Mouse (Mus musculus) inflammation-experienced regulatory T-cells, adult 6 months (primary cell): Measurements from ENCODE around the gene Hoxd1. TPM values are rescaled to one million over a fixed set of nuclear protein-coding genes. Genes with fewer than 3 reads are reported as not detected.

Experiments used
- ATAC-seq: one replicate; pipeline ENCODE4 v1.8.0; 2017
- polyA plus RNA-seq, 3 experiments: library from polyadenylated mRNA; unstranded; fragments of 100-300 nt; shearing (Covaris generic); gene quantifications; one replicate each; pipeline ENCODE4 v1.2.1; 2017

Hoxd1 gene
- polyA plus RNA-seq, 3 experiments from 2014 or later: not detected

GRCm38 (mm10) chr2:74733317-74733661 is 29.5 kb upstream of the Hoxd1 start:
- ATAC-seq: no peak

GRCm38 (mm10) chr2:74733765-74734164 is 29.0 kb upstream of the Hoxd1 start:
- ATAC-seq: no peak

- no peak for ATAC-seq
Measured at GRCm38 (mm10) chr2:74734451-74734850, 28.3 kb upstream of the Hoxd1 start.

- ATAC-seq: no peak
Measured at GRCm38 (mm10) chr2:74734996-74735811, 27.6 kb upstream of the Hoxd1 start.

- no peak for ATAC-seq
Measured at GRCm38 (mm10) chr2:74735851-74736687, 26.7 kb upstream of the Hoxd1 start.

GRCm38 (mm10) chr2:74736688-74737577 is 25.8 kb upstream of the Hoxd1 start:
- no peak for ATAC-seq

GRCm38 (mm10) chr2:74737578-74738070 is 25.2 kb upstream of the Hoxd1 start:
- no peak for ATAC-seq

GRCm38 (mm10) chr2:74738623-74739475 is 23.9 kb upstream of the Hoxd1 start:
- no peak for ATAC-seq

GRCm38 (mm10) chr2:74739476-74739800 is 23.3 kb upstream of the Hoxd1 start:
- no peak for ATAC-seq

- ATAC-seq: no peak
Measured at GRCm38 (mm10) chr2:74739869-74740268, 22.9 kb upstream of the Hoxd1 start.

- no peak for ATAC-seq
Measured at GRCm38 (mm10) chr2:74740311-74741091, 22.3 kb upstream of the Hoxd1 start.

GRCm38 (mm10) chr2:74741252-74741978 is 21.4 kb upstream of the Hoxd1 start:
- ATAC-seq: no peak

GRCm38 (mm10) chr2:74741979-74742277 is 20.9 kb upstream of the Hoxd1 start:
- ATAC-seq: no peak

- no peak for ATAC-seq
Measured at GRCm38 (mm10) chr2:74745540-74746297, 17.1 kb upstream of the Hoxd1 start.

GRCm38 (mm10) chr2:74746298-74746921 is 16.4 kb upstream of the Hoxd1 start:
- ATAC-seq: no peak

- ATAC-seq: no peak
Measured at GRCm38 (mm10) chr2:74747006-74747405, 15.8 kb upstream of the Hoxd1 start.

- ATAC-seq: no peak
Measured at GRCm38 (mm10) chr2:74747661-74748141, 15.1 kb upstream of the Hoxd1 start.

GRCm38 (mm10) chr2:74748436-74748995 is 14.3 kb upstream of the Hoxd1 start:
- no peak for ATAC-seq
